Mouse (Mus musculus): ENCODE measurements around the gene Got1.

DNA sequence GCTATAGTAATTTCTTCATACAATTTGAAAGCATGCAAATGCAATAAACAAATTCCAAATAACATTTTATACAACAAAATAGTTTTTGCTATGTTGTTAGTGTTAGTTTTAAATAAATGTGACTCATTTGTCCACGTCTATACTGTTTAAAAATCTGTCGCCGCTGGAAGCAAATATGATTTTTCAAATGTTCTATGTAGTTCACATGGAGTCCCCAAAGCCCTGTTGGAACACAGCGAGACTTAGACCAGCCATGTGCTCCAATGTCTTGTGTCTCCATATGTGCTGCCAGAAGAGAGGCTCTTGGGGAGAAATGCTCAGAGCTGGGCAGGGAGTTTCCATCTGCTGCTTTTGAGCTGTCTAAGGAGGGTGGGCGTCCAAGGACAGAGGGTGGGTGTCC is 23.7 kb upstream of the Got1 start:
- no peak for TF ChIP-seq GATA1 (IDR thresholded peaks at IDR 0.05; ENCODE audit: borderline replicate concordance, low read length)
- no peak for TF ChIP-seq FLI1 (IDR thresholded peaks at IDR 0.05; ENCODE audit: low read length)
